Mouse (Mus musculus) layer of hippocampus, adult 2 months (tissue): Measurements from ENCODE around the gene Esp34. TPM values are rescaled to one million over a fixed set of nuclear protein-coding genes. Genes with fewer than 3 reads are reported as not detected.

Experiments
- DNase-seq, 2 experiments: peaks; one replicate each; pipeline ENCODE4 v3.0.0; 2022; ENCODE audit warnings: low spot score in 2 of 2
- H3K27ac ChIP-seq: fragments of 200-600 bp; 2 replicates; pipeline ENCODE4 v1.8.1; 2022
- H3K4me3 ChIP-seq: fragments of 200-600 bp; 2 replicates; pipeline ENCODE4 v1.8.1; 2022; ENCODE audit warnings: mild to moderate bottlenecking
- CTCF ChIP-seq: fragments of 200-600 bp; conservative IDR thresholded peaks from 2 replicates; pipeline ENCODE4 v1.8.1; 2022; ENCODE audit warnings: antibody characterized with exemption, mild to moderate bottlenecking, moderate library complexity
- long read RNA-seq, 2 experiments: library from polyadenylated mRNA; stranded (forward); transcript quantifications; one replicate each; pipeline ENCODE4 v2.0.0; 2021; ENCODE audit warnings: borderline mapping rate in 2 of 2
- total RNA-seq, 2 experiments: library from RNA; stranded (reverse); gene quantifications; 2 replicates each; pipeline ENCODE4 v1.2.3; 2021

The Esp34 gene
- not detected for total RNA-seq
- long read RNA-seq, experiment 1, result 0 reads
- long read RNA-seq, experiment 2, result 0 reads

- no peak for TF ChIP-seq CTCF
- no peak for DNase-seq
- H3K27ac ChIP-seq, result no peak within 1 kb of the TSS
- no peak within 1 kb of the TSS for H3K4me3 ChIP-seq
Observed at GRCm38 (mm10) chr17:38553892-38554291, at the start of gene Esp34. Gene Esp34 (plus strand): TSS chr17:38554192.

- no peak for TF ChIP-seq CTCF
- H3K27ac ChIP-seq, result no peak overlapping the region
- no peak for DNase-seq
- no peak overlapping the region for H3K4me3 ChIP-seq
Observed at GRCm38 (mm10) chr17:38562527-38562926, 8.5 kb downstream of the Esp34 start.

Other genes with a start within 250 kb of the Esp34 start
- gene Olfr137, start 246.6 kb upstream of the Esp34 start, total RNA-seq, result not detected
- not detected for gene Olfr136, start 224.4 kb upstream of the Esp34 start, total RNA-seq
- not detected for gene Esp36, start 134.0 kb upstream of the Esp34 start, total RNA-seq
- not detected for gene Esp31, start 85.3 kb downstream of the Esp34 start, total RNA-seq